Mouse (Mus musculus): ENCODE results near the gene Gm37240. TPM values are rescaled to one million over a fixed set of nuclear protein-coding genes. Genes with fewer than 3 reads are reported as not detected.
A peak's percentile ranks its signal among the peaks of the same experiment; 100 is the strongest.

Gene Gm37240
- total and polyA plus RNA-seq, 3 experiments, result not detected

GRCm38 (mm10) chr3:84675710-84676109 lies 1211.6 kb downstream of the Gm37240 start:
- peaks cover 38% of the 10 kb centered on the region for H3K4me1 ChIP-seq (ENCODE audit: insufficient read depth, low read depth, low read length)
- no peaks in the 10 kb centered on the region for H3K36me3 ChIP-seq (replicated peaks)
- H3K27me3 ChIP-seq (ENCODE audit: insufficient read depth, low read length), result peaks cover 28% of the 10 kb centered on the region
- DNase-seq (ENCODE audit: low spot score) (no peak), ATAC-seq (ENCODE audit: extremely low read depth, insufficient number of reproducible peaks, low FRiP score, poor library complexity, severe bottlenecking) (no peak)
- TF ChIP-seq POLR2AphosphoS5 (IDR thresholded peaks at IDR 0.05; ENCODE audit: insufficient replicate concordance, low read depth, low read length) (no peak), GATA2 (IDR thresholded peaks at IDR 0.05; ENCODE audit: borderline replicate concordance, low read depth, low read length) (no peak), GATA1 (IDR thresholded peaks at IDR 0.05; ENCODE audit: borderline replicate concordance, low read length) (no peak), TAL1 (conservative IDR thresholded peaks at IDR 0.05; ENCODE audit: low read depth, low read length) (no peak), CTCF (IDR thresholded peaks at IDR 0.05; ENCODE audit: low read depth, low read length) (no peak)
- no peaks in the 10 kb centered on the region for H3K9me3 ChIP-seq (replicated peaks)
- no peak overlapping the region for H3K4me3 ChIP-seq (ENCODE audit: low read depth, low read length)

- H3K4me1 ChIP-seq (ENCODE audit: insufficient read depth, low read depth, low read length), result peaks cover 24% of the 10 kb centered on the region
- ATAC-seq (ENCODE audit: extremely low read depth, insufficient number of reproducible peaks, low FRiP score, poor library complexity, severe bottlenecking), result no peak
- no peak for TF ChIP-seq CTCF (IDR thresholded peaks at IDR 0.05; ENCODE audit: low read depth, low read length)
- no peak for TF ChIP-seq TAL1 (conservative IDR thresholded peaks at IDR 0.05; ENCODE audit: low read depth, low read length)
- no peaks in the 10 kb centered on the region for H3K9me3 ChIP-seq (replicated peaks)
- no peak for DNase-seq (ENCODE audit: low spot score)
- no peaks in the 10 kb centered on the region for H3K36me3 ChIP-seq (replicated peaks)
- peaks cover 34% of the 10 kb centered on the region for H3K27me3 ChIP-seq (ENCODE audit: insufficient read depth, low read length)
- H3K4me3 ChIP-seq (ENCODE audit: low read depth, low read length), result no peak overlapping the region
These were observed 1213.8 kb downstream of the Gm37240 start for GRCm38 (mm10) chr3:84673552-84673951.

- Histone ChIP-seq H3K27me3 (ENCODE audit: insufficient read depth, low read length) (peaks cover 40% of the 10 kb centered on the region), H3K9me3 (replicated peaks) (no peaks in the 10 kb centered on the region), H3K4me1 (ENCODE audit: insufficient read depth, low read depth, low read length) (peaks cover 15% of the 10 kb centered on the region), H3K4me3 (ENCODE audit: low read depth, low read length) (no peak overlapping the region), H3K36me3 (replicated peaks) (no peaks in the 10 kb centered on the region)
- no peak for TF ChIP-seq TAL1 (conservative IDR thresholded peaks at IDR 0.05; ENCODE audit: low read depth, low read length)
- no peak for TF ChIP-seq GATA1 (IDR thresholded peaks at IDR 0.05; ENCODE audit: borderline replicate concordance, low read length)
- no peak for TF ChIP-seq POLR2AphosphoS5 (IDR thresholded peaks at IDR 0.05; ENCODE audit: insufficient replicate concordance, low read depth, low read length)
- no peak for TF ChIP-seq CTCF (IDR thresholded peaks at IDR 0.05; ENCODE audit: low read depth, low read length)
- no peak for TF ChIP-seq GATA2 (IDR thresholded peaks at IDR 0.05; ENCODE audit: borderline replicate concordance, low read depth, low read length)
- no peak for DNase-seq (ENCODE audit: low spot score)
- ATAC-seq (ENCODE audit: extremely low read depth, insufficient number of reproducible peaks, low FRiP score, poor library complexity, severe bottlenecking), result no peak
These were observed 1215.2 kb downstream of the Gm37240 start for GRCm38 (mm10) chr3:84672136-84672535.

- TF ChIP-seq POLR2AphosphoS5 (IDR thresholded peaks at IDR 0.05; ENCODE audit: insufficient replicate concordance, low read depth, low read length) (no peak), CTCF (IDR thresholded peaks at IDR 0.05; ENCODE audit: low read depth, low read length) (no peak), GATA2 (IDR thresholded peaks at IDR 0.05; ENCODE audit: borderline replicate concordance, low read depth, low read length) (no peak), TAL1 (conservative IDR thresholded peaks at IDR 0.05; ENCODE audit: low read depth, low read length) (no peak), GATA1 (IDR thresholded peaks at IDR 0.05; ENCODE audit: borderline replicate concordance, low read length) (no peak)
- no peaks in the 10 kb centered on the region for H3K36me3 ChIP-seq (replicated peaks)
- ATAC-seq (ENCODE audit: extremely low read depth, insufficient number of reproducible peaks, low FRiP score, poor library complexity, severe bottlenecking) (no peak), DNase-seq (ENCODE audit: low spot score) (no peak)
- peaks cover 55% of the 10 kb centered on the region for H3K27me3 ChIP-seq (ENCODE audit: insufficient read depth, low read length)
- no peaks in the 10 kb centered on the region for H3K9me3 ChIP-seq (replicated peaks)
- no peak overlapping the region for H3K4me3 ChIP-seq (ENCODE audit: low read depth, low read length)
- peaks cover 3% of the 10 kb centered on the region; the same call in 1 of the 2 replicates for H3K4me1 ChIP-seq (ENCODE audit: insufficient read depth, low read depth, low read length)
These were observed 1218.4 kb downstream of the Gm37240 start for GRCm38 (mm10) chr3:84668957-84669356.

GRCm38 (mm10) chr3:84665255-84666073 lies 1221.9 kb downstream of the Gm37240 start:
- no peak for ATAC-seq (ENCODE audit: extremely low read depth, insufficient number of reproducible peaks, low FRiP score, poor library complexity, severe bottlenecking)
- Histone ChIP-seq H3K36me3 (replicated peaks) (no peaks in the 10 kb centered on the region), H3K4me1 (ENCODE audit: insufficient read depth, low read depth, low read length) (peaks cover 15% of the 10 kb centered on the region; the same call in 1 of the 2 replicates), H3K27me3 (ENCODE audit: insufficient read depth, low read length) (peaks cover 76% of the 10 kb centered on the region), H3K9me3 (replicated peaks) (no peaks in the 10 kb centered on the region), H3K4me3 (ENCODE audit: low read depth, low read length) (0 out of 2 replicates have a peak overlapping the region, but pooled peaks have one; percentile 28)
- DNase-seq (ENCODE audit: low spot score), result no peak
- no peak for TF ChIP-seq POLR2AphosphoS5 (IDR thresholded peaks at IDR 0.05; ENCODE audit: insufficient replicate concordance, low read depth, low read length)
- TF ChIP-seq GATA2 (IDR thresholded peaks at IDR 0.05; ENCODE audit: borderline replicate concordance, low read depth, low read length), result no peak
- TF ChIP-seq TAL1 (conservative IDR thresholded peaks at IDR 0.05; ENCODE audit: low read depth, low read length), result no peak
- no peak for TF ChIP-seq CTCF (IDR thresholded peaks at IDR 0.05; ENCODE audit: low read depth, low read length)
- TF ChIP-seq GATA1 (IDR thresholded peaks at IDR 0.05; ENCODE audit: borderline replicate concordance, low read length), result no peak

- DNase-seq (ENCODE audit: low spot score) (no peak), ATAC-seq (ENCODE audit: extremely low read depth, insufficient number of reproducible peaks, low FRiP score, poor library complexity, severe bottlenecking) (no peak)
- Histone ChIP-seq H3K9me3 (replicated peaks) (no peaks in the 10 kb centered on the region), H3K27me3 (ENCODE audit: insufficient read depth, low read length) (peaks cover 80% of the 10 kb centered on the region), H3K36me3 (replicated peaks) (no peaks in the 10 kb centered on the region), H3K4me1 (ENCODE audit: insufficient read depth, low read depth, low read length) (peaks cover 15% of the 10 kb centered on the region; the same call in 1 of the 2 replicates), H3K4me3 (ENCODE audit: low read depth, low read length) (no peak overlapping the region)
- TF ChIP-seq GATA2 (IDR thresholded peaks at IDR 0.05; ENCODE audit: borderline replicate concordance, low read depth, low read length) (no peak), POLR2AphosphoS5 (IDR thresholded peaks at IDR 0.05; ENCODE audit: insufficient replicate concordance, low read depth, low read length) (no peak), TAL1 (conservative IDR thresholded peaks at IDR 0.05; ENCODE audit: low read depth, low read length) (no peak), CTCF (IDR thresholded peaks at IDR 0.05; ENCODE audit: low read depth, low read length) (no peak), GATA1 (IDR thresholded peaks at IDR 0.05; ENCODE audit: borderline replicate concordance, low read length) (no peak)
These were observed 1222.6 kb downstream of the Gm37240 start for GRCm38 (mm10) chr3:84664686-84665085.
